Mouse (Mus musculus) cerebellum, adult 2 months (tissue): Measurements from ENCODE around the gene Pank3. TPM values are rescaled to one million over a fixed set of nuclear protein-coding genes. Genes with fewer than 3 reads are reported as not detected.

ENCODE experiments used
- DNase-seq, 2 experiments: peaks; one replicate each; pipeline ENCODE4 v3.0.0; 2021
- H3K27ac ChIP-seq: fragments of 200-500 bp; 2 replicates; pipeline ENCODE4 v1.5.1; 2012; ENCODE audit warnings: low read length, control low read depth, inconsistent platforms; ENCODE audit not compliant: insufficient read depth
- H3K27me3 ChIP-seq: fragments of 200-500 bp; 2 replicates; pipeline ENCODE4 v1.6.1; 2012; ENCODE audit warnings: inconsistent platforms, mild to moderate bottlenecking, low read length, moderate library complexity; ENCODE audit not compliant: control insufficient read depth, insufficient read depth
- H3K4me1 ChIP-seq: fragments of 200-500 bp; 2 replicates; pipeline ENCODE4 v1.6.1; 2011; ENCODE audit warnings: low read length; ENCODE audit not compliant: control insufficient read depth, insufficient read depth
- H3K4me3 ChIP-seq: fragments of 200-500 bp; replicated peaks from 2 replicates; pipeline ENCODE3; 2011; ENCODE audit warnings: mild to moderate bottlenecking, low read depth, low read length, control low read depth; ENCODE audit not compliant: insufficient read depth
- CTCF ChIP-seq: fragments of 200-500 bp; IDR thresholded peaks from 2 replicates; pipeline ENCODE4 v1.5.1; 2011; ENCODE audit warnings: low read depth, mild to moderate bottlenecking, control low read depth, low read length, moderate library complexity, borderline replicate concordance; ENCODE audit not compliant: insufficient read depth
- POLR2A ChIP-seq: fragments of 200-500 bp; IDR thresholded peaks from 2 replicates; pipeline ENCODE4 v1.6.1; 2011; ENCODE audit warnings: low read length, control low read depth, borderline replicate concordance; ENCODE audit not compliant: insufficient read depth
- WGBS: fragments of 180-500 bp; shearing (Covaris S2); methylation state at CpG from one replicate; pipeline ENCODE4 v1.1.7; 2018; 5-methylcytosine and 5-hydroxymethylcytosine counted together
- polyA plus RNA-seq: library from polyadenylated mRNA; depleted of rRNA; stranded (reverse); fragments of >200 nt; gene quantifications from 2 replicates; pipeline ENCODE4 v1.2.3, GENCODE M21; 2012

The Pank3 gene
- polyA plus RNA-seq, 1 experiment: 22.8 TPM

GRCm38 (mm10) chr11:35743586-35743985 is 25.7 kb upstream of the Pank3 start:
- no peaks in the 10 kb centered on the region for H3K27me3 ChIP-seq
- TF ChIP-seq CTCF (no peak), POLR2A (no peak)
- H3K4me3 ChIP-seq: no peak overlapping the region
- 8% methylated on average over 6 of the region's 6 CpGs for WGBS
- peak; percentile 14 to 48 for DNase-seq
- peaks cover 3% of the 10 kb centered on the region; the same call in 1 of the 2 replicates for H3K4me1 ChIP-seq
- no peak overlapping the region for H3K27ac ChIP-seq

GRCm38 (mm10) chr11:35744571-35744970 is 24.7 kb upstream of the Pank3 start:
- Histone ChIP-seq H3K27me3 (no peaks in the 10 kb centered on the region), H3K4me3 (no peak overlapping the region), H3K4me1 (peaks cover 3% of the 10 kb centered on the region; the same call in 1 of the 2 replicates), H3K27ac (no peak overlapping the region)
- DNase-seq: no peak
- WGBS: 40% methylated on average over 6 of the region's 6 CpGs
- TF ChIP-seq POLR2A (no peak), CTCF (no peak)

GRCm38 (mm10) chr11:35750578-35750977 is 18.7 kb upstream of the Pank3 start:
- no peak overlapping the region for H3K27ac ChIP-seq
- H3K27me3 ChIP-seq: no peaks in the 10 kb centered on the region
- WGBS: 78% methylated on average over 8 of the region's 8 CpGs
- no peaks in the 10 kb centered on the region for H3K4me1 ChIP-seq
- no peak for DNase-seq
- H3K4me3 ChIP-seq: no peak overlapping the region
- TF ChIP-seq POLR2A (no peak), CTCF (no peak)

GRCm38 (mm10) chr11:35754906-35755418 is 14.3 kb upstream of the Pank3 start:
- TF ChIP-seq POLR2A (no peak), CTCF (no peak)
- Histone ChIP-seq H3K27ac (no peak overlapping the region), H3K4me3 (no peak overlapping the region), H3K27me3 (no peaks in the 10 kb centered on the region), H3K4me1 (no peaks in the 10 kb centered on the region)
- DNase-seq: no peak
- 63% methylated on average over 4 of the region's 4 CpGs for WGBS

- TF ChIP-seq CTCF (no peak), POLR2A (no peak)
- WGBS: 48% methylated on average over 6 of the region's 6 CpGs
- Histone ChIP-seq H3K27ac (no peak overlapping the region), H3K4me1 (no peaks in the 10 kb centered on the region), H3K27me3 (no peaks in the 10 kb centered on the region), H3K4me3 (no peak overlapping the region)
- DNase-seq: no peak
These were observed 13.7 kb upstream of the Pank3 start for GRCm38 (mm10) chr11:35755546-35755945.

- Histone ChIP-seq H3K27ac (no peak overlapping the region), H3K4me1 (no peaks in the 10 kb centered on the region), H3K4me3 (no peak overlapping the region), H3K27me3 (no peaks in the 10 kb centered on the region)
- no peak for DNase-seq
- WGBS: 67% methylated on average over 11 of the region's 11 CpGs
- no peak for TF ChIP-seq POLR2A
These were observed 12.6 kb upstream of the Pank3 start for GRCm38 (mm10) chr11:35756411-35757303.

- DNase-seq: no peak
- no peak overlapping the region for H3K27ac ChIP-seq
- TF ChIP-seq POLR2A (no peak), CTCF (no peak)
- no peaks in the 10 kb centered on the region for H3K4me1 ChIP-seq
- WGBS: 92% methylated on average over 7 of the region's 7 CpGs
- H3K27me3 ChIP-seq: no peaks in the 10 kb centered on the region
- no peak overlapping the region for H3K4me3 ChIP-seq
These were observed 9.2 kb upstream of the Pank3 start for GRCm38 (mm10) chr11:35760001-35760626.
